Mouse (Mus musculus) adrenal gland, postnatal 36 days (tissue): ENCODE measurements around the gene Rnf5. TPM values are rescaled to one million over a fixed set of nuclear protein-coding genes. Genes with fewer than 3 reads are reported as not detected.

Experiments
- DNase-seq, 2 experiments: peaks; one replicate each; pipeline ENCODE4 v3.0.0; 2021; ENCODE audit warnings: mixed read lengths in 1 of 2
- total RNA-seq, 2 experiments: library from RNA; stranded (reverse); gene quantifications; 2 replicates each; pipeline ENCODE4 v1.2.3; 2021

The Rnf5 gene
- total RNA-seq, 2 experiments from 2014 or later, result 67.7 to 86.5 TPM

DNA sequence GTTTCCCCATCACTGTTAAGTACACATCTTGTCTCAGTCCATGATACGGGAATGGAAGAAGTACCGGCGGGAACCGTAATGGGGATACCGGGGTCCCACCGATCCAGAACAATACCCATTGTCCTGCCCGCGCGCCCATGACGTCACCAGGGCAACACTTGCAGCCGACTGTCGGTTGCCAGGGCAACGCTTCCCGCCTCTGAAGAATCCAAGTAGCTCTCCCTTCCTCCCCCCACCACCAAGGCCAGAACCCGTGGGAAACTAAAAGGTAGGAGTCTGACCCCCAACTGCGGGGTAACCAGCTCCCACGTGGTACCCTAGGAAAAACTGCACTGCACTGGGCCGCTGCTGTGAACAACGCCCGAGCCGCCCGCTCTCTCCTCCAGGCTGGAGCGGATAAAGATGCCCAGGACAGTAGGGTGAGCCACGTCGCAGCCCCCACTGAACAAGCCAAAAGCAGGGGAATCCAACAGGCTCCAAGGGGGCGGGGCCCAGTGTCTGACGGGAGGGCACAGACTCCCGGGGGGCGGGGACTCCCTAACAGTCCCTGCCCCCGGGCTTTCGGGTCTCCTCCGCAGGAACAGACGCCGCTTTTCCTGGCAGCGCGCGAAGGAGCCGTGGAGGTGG, 16.6 kb downstream of the Rnf5 start:
- peak; percentile 89 to 95 for DNase-seq

DNA sequence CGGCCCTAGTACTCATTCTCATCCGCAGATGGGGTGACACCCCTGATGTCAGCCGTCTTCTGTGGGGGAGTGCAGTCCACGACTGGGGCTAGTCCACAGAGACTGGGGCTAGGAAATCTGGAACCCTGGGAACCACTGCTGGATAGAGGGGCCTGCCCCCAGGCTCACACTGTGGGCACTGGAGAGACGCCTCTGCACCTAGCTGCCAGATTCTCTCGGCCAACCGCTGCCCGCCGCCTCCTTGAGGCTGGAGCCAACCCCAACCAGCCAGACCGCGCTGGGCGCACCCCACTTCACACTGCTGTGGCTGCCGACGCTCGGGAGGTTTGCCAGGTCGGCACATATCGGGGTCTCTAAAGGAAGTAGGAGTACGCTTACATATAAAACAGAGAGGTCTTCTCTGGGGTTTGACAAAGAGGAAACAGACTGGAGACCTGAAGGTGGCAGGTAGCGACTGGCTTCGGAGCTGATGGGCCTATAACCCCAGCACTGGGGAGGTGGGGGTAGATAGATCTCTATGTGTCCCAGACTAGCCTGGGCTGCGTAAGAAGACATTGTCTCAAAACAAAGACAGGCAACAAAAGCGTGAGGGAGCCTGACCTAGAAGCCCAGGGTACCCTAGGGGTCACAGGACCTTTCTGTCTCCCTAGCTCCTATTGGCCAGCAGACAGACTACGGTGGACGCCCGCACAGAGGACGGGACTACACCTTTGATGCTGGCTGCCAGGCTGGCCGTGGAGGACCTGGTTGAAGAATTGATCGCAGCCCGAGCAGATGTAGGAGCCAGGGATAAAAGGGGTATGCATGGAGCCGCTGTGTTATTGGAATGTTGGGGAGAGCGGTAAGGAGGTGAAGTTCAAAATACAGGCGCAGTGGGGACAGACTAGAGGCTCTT, 17.4 kb downstream of the Rnf5 start:
- DNase-seq, result no peak

DNA sequence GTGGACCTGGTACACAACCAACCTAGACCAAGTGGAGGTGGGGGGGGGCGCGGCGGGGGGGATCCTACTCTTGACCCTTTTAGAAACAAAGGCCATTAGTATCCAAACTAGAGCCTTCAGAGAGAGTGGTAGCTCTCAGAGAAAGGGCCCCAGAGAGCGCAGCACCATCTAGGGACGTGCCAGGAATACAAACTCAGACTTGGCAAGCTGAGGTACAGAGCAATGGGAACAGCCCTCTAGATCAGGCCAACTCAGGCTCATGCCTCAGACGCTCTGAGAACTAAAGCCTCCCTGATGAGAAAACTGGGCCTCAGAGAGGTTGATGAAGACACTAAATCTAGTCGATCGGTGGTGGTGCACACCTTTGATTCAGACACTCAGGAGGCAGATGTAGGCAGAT, 18.4 kb downstream of the Rnf5 start:
- DNase-seq, result no peak

DNA sequence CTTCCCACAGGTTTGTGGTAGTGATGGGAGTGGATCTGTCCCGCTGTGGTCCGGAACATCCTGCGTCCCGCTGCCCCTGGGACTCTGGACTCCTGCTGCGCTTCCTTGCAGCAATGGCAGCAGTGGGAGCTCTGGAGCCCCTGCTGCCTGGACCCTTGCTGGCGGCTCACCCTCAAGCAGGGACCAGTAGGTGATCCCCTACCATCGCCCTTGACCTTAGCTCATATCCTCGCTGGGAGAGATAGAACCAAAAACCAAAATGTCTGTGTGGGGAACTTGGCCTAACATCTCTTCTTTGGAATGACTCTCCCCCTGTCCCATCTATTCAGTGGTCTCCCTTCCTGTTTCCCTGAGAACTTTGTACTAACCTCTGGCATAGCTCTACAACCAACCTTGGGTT, 19.7 kb downstream of the Rnf5 start:
- no peak for DNase-seq

DNA sequence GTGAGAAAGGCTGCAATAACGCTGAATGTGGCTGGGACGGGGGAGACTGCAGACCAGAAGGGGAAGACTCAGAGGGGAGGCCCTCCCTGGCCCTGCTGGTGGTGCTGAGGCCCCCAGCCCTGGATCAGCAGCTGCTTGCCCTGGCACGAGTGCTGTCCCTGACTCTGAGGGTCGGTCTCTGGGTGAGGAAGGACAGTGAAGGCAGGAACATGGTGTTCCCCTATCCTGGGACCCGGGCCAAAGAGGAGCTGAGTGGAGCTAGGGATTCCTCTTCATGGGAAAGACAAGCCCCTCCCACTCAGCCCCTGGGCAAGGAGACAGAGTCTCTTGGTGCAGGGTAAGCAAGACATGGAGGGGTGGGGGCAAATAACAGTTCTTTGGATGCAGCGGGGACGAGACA, 20.1 kb downstream of the Rnf5 start:
- DNase-seq, result peak in 1 of 2 experiments; percentile 65

DNA sequence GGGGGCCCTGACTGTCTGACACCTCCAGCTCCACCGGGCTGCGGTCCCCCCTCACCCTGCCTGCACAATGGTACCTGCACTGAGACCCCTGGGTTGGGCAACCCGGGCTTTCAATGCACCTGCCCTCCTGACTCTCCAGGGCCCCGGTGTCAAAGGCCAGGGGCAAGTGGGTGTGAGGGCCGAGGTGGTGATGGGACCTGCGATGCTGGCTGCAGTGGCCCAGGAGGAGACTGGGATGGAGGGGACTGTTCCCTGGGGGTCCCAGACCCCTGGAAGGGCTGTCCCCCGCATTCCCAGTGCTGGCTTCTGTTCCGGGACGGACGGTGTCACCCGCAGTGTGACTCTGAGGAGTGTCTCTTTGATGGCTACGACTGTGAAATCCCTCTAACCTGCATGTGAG, 21.0 kb downstream of the Rnf5 start:
- no peak for DNase-seq

DNA sequence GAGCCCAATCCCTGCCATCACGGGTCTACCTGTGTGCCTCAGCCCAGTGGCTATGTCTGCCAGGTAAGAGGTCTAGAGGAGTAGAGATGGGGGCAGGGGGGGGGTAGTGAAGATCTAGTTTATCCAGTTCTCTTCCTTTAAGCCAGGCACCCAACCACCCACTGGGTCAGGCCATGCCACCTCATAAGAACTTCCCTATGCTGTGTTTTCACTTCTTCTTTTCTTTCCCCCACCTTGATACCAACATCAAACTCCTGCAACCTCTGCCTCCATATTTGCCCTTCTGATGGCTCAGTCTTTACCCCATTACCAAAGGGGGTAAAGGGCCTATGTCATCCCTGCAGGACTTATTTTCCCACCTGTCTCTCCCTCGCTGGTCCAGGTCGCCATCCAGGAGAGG, 25.4 kb downstream of the Rnf5 start:
- no peak for DNase-seq

DNA sequence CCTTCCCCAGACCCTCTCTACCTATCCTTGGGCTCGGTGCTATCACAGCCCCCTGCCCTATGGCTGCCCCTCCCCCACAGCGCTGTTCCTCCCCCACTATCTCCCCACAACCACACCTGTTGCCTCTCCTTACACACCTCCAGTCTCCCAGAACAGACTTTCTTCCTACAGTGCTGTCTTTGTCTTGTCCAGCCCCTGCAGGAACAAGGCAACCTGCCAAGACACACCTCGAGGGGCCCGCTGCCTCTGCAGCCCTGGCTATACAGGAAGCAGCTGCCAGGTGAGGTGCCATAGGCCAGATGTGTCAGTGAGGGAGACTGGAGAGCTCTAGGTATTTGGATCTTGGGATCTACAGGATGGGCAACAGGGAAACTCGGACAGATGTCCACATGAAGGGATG, 26.9 kb downstream of the Rnf5 start:
- DNase-seq, result no peak

DNA sequence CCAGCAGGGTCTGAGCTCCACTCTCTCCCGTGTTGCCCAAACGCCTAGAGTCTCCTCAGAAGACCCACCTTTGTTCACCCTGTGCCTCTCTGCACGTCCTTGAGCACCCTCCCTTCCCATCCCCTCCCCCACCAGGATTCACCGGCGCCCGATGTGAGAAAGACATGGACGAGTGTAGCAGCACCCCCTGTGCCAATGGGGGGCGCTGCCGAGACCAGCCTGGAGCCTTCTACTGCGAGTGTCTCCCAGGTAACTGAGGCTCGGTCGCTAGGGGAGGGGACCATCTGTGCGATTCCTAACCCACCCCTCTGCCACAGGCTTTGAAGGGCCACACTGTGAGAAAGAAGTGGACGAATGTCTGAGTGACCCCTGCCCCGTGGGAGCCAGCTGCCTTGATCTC, 31.1 kb downstream of the Rnf5 start:
- DNase-seq, result no peak

DNA sequence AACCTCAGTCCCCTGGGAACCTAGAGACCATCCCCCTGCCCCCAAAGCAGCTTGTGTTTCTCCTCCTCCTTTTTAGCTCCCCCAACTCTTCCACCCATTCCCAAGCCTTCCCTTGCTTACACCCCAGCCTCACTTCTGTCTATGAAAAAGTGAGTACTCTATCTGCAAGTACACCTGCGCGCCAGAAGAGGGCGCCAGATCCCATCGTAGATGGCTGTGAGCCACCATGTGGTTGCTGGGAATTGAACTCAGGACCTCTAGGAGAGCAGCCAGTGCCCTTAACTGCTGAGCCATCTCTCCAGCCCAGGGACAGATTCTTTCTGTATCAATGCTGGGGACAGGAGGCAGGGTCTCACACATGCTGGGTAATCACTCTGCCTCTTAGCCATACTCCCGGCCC, 31.6 kb downstream of the Rnf5 start:
- DNase-seq, result no peak

DNA sequence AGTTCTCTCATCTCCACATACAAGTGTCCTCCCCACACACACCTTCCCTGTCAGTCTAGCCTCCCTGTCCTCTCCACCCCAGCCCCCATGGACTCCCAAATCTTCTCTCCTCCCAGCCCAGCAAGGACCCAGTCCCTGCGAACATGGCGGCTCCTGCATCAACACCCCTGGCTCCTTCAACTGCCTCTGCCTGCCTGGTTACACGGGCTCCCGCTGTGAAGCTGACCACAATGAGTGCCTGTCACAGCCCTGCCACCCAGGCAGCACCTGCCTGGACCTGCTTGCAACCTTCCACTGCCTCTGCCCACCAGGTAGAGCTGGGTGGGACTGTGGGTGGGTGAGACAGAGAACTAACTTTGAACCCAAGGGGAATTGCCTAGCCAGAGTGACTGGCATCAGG, 33.6 kb downstream of the Rnf5 start:
- DNase-seq, result no peak

DNA sequence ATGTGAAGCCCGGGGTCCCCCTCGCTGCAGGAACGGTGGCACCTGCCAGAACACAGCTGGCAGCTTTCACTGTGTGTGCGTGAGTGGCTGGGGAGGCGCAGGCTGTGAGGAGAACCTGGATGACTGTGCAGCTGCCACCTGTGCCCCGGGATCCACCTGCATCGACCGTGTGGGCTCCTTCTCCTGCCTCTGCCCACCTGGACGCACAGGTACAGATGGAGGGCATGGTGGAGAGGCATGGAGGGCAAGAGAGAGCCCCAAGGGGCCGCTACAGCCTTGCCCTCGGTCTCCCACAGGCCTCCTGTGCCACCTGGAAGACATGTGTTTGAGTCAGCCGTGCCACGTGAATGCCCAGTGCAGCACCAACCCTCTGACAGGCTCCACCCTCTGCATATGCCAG, 35.1 kb downstream of the Rnf5 start:
- no peak for DNase-seq

DNA sequence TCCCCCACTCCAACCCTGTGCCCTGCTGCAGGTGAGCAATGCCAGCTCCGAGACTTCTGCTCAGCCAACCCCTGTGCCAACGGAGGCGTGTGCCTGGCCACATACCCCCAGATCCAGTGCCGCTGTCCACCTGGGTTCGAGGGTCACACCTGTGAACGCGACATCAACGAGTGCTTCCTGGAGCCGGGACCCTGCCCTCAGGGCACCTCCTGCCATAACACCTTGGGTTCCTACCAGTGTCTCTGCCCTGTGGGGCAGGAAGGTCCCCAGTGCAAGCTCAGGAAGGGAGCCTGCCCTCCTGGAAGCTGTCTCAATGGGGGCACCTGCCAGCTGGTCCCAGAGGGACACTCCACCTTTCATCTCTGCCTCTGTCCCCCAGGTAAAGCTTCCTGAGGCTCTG, 36.2 kb downstream of the Rnf5 start:
- DNase-seq, result no peak

DNA sequence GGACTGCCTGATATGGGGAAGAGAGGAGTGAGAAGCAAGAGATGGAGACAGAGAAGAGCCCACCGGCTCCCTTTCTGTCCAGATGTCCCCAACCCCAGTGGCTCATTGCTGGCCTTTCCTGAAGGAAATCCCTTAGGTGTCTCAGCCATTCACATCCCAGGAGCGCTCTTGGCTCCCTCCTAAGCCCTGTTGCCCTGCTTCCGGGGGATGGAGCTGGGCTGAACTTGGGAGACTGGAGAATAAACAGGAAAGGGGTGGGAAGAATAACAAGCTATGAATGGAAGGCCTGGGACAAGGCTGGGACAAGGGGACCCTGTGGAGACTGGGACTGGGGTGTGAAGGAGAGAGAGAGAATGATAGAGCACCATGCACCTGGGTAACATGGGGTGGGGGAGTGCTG, 38.7 kb downstream of the Rnf5 start:
- peak; percentile 51 to 55 for DNase-seq

DNA sequence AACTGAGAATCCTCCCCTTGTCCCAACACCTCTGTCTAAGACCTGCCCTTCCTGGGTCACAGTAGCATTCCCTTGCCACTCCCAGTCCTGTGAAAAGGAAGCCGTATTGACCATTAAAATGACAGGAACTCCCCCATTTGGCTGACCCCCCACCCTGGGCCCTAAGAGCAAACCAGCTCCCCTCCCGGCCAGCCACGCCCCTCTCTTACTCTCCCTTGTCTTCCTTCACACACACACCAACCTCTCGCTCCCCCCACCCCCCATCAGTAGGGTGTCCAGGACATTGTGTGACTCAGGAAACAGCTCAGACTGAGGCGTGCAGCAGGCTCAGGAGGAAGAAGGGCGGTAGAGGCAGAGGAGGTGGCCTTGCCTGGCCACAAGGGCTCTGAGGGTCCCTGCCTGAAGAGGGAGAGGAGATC, 39.5 kb downstream of the Rnf5 start, which contains the start of gene Notch4:
Notch4 (plus strand) TSS at position 266 of the 419 bp plus-strand sequence.
- peak; percentile 49 to 75 for DNase-seq

DNA sequence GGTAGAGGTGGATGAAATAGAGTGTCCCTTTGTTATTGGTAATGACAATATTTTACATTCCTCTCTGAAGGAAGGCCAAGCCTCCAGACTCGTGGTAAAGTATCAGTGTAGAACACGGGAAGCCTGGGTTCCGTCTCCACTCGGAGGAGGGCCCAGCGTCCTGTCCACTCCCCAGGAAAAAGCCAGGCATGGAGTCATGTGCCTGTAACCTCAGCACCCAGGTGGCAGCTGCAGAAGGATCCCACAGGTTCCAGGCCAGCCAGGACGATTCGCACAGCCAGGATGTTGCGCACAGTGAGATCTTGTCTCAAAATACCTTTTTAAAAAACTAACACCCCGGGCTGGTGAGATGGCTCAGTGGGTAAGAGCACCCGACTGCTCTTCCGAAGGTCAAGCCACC, 40.1 kb downstream of the Rnf5 start:
- no peak for DNase-seq

DNA sequence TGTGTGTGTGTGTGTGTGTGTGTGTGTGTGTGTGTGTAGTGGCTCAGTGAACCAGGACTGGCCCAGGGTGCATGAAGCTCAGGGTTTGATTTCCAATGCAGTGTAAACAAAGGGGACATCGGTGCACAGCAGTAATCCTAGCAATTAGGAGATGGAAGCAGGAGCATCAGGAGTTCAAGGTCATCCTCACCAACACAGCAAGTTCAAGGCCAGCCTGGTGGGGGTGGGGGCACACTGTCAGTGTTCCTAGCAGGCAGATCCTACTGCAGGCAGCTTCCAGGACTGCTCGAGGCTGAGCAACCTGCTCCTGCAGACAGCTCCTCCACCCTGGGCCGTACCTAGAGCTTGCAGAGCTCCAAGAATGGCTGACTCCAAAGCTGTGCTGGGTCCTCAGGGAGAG, 40.9 kb downstream of the Rnf5 start:
- no peak for DNase-seq

DNA sequence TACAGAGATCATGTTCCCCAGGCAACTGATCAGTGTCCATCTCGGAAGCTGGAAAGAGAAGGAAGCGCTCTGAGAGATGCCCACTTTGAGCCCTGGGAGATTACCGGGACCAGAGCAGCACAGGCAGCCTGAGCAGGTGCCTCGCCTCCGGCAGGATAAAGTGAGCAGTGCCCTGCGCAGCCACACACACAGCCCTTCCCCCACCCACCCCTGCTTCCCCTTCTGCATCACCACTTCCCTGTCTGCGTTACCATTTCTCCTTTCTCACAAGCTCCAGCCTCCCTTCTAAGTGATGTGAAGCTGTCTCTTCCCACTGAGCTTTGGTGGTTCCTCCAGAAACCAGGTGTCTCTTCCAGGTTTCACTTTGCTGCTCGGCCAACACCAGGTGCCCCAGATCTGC, 42.3 kb downstream of the Rnf5 start:
- no peak for DNase-seq

DNA sequence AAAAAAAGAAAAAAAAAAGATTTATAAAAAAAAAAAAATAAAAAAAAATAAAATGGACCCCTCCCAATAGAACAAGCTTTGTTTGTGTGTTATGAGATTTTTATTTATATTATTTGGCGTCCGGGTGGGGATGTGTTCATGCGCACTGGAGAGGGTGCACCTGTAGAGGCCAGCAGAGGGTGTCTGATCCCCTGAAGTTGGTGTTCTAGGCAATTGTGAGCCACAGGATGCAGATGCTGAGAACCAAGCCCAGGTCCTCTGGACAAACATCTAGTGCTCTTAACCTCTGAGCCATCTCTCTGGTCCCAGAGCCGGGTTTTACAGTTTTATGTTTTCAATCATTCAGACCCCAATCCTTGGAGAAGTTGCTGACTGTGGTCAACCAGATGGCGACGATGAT, 43.1 kb downstream of the Rnf5 start:
- no peak for DNase-seq

DNA sequence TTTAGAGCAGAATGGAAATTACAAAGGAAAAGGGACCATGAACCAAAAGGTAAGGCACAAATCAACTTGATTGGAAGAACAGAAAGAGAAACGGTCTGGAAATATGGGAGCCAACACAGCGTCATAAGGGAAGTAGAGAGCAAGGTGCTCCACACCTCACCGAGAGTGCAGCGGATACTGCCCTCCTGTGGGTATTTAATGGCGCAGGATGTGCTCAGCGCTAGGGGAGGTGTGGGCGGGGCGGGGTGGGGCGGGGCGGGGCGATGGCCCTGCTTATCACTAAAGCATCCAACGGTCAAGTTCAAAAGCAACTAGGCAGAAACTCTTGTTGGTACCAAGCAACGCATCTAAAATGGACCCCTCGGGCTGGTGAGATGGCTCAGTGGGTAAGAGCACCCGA, 43.6 kb downstream of the Rnf5 start:
- no peak for DNase-seq

DNA sequence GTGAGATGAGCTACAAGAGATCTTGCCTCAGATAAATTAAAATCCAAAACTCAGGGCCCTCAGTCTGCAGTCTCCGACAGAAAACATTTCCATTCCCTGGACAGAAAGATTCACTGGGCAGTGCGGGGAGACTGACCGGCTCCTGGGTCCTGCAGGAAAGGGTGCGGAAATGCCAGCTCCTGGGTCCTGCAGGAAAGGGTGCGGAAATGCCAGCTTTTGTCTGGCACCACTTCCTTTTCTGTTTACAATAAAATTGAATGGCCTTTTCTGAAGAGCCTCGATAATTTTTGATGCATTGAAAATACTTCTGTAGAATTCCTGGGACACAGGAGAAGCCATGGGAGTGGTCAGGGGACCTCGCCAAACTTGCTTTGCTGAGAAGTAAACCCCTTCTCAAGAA, 44.4 kb downstream of the Rnf5 start:
- no peak for DNase-seq

DNA sequence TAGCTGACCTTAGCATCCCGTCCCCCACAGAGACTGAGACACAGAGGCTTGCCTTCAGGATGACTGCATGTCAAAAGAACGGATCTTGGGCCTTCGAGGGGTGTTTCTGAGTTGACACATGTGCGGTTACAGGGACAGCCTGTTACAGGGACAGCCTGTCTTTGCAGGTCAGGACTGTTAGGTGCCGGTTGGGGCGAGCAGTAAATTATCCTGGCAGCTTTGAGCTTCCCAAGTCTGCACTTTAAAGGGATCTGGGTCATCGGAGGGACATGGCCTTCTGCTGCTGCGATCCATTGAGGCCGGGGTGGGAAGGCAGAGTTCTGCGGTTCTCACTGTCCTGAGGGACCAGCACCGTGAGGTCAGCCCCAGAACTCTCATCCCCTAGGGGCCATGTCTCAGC, 46.1 kb downstream of the Rnf5 start:
- peak in 1 of 2 experiments; percentile 27 for DNase-seq

DNA sequence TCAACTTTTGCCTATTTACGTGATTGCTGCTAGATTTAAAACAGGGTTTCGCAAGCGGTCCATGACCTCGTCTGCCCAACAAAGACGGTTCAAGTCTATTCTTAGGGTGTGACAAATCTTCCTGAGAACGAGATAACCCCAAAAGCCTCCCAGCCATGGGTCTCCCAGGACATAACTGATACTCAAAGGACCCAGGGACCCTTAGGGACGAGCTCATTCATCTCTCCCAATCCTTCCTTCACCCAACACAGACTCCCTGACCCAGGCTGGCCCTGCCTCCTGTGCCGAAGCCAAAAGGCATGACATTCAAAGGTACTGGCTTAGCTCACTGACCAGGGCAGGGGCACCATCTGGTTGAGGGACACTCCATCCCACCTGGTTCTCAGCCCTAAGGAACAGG, 47.1 kb downstream of the Rnf5 start:
- no peak for DNase-seq

DNA sequence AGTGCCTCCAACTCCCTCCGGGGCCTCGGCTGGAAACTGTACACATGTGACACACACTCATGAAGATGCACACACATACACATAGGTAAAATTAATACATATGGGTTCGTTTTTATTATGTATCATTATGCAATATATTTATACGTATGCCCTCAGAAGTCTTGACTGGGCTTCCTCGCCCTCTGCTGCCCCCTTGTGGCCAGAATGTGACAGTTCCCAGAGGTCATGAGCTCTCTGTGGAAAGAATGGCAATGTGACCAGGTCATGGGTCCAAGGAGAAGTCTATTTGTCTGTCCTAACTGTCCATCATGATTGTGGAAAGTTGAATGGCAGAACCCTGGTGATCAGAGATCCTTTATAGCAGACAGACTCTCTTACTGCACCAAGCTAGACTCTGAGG, 48.0 kb downstream of the Rnf5 start:
- peak; percentile 87 to 90 for DNase-seq
